Mouse (Mus musculus) large intestine, adult 2 months (tissue): ENCODE data around the gene Wdr66. TPM values are rescaled to one million over a fixed set of nuclear protein-coding genes. Genes with fewer than 3 reads are reported as not detected.
"Not testable (repeated sequence)": the region's sequence is repeated elsewhere in the genome, so short reads cannot be mapped to it uniquely, and the experiment has no call there.

Experiments
- DNase-seq: peaks from one replicate; pipeline ENCODE4 v3.0.0-alpha.2; 2012; ENCODE audit warnings: low read depth, low spot score
- WGBS: fragments of 180-500 bp; shearing (Covaris S2); methylation state at CpG from one replicate; pipeline ENCODE4 v1.1.7; 2018; 5-methylcytosine and 5-hydroxymethylcytosine counted together
- polyA plus RNA-seq: library from polyadenylated mRNA; depleted of rRNA; stranded (reverse); fragments of >200 nt; gene quantifications from 2 replicates; pipeline ENCODE4 v1.2.3, GENCODE M21; 2012; rRNA removed

Gene Wdr66
- 0.32 and 0.86 TPM in 2 replicates for polyA plus RNA-seq

DNA sequence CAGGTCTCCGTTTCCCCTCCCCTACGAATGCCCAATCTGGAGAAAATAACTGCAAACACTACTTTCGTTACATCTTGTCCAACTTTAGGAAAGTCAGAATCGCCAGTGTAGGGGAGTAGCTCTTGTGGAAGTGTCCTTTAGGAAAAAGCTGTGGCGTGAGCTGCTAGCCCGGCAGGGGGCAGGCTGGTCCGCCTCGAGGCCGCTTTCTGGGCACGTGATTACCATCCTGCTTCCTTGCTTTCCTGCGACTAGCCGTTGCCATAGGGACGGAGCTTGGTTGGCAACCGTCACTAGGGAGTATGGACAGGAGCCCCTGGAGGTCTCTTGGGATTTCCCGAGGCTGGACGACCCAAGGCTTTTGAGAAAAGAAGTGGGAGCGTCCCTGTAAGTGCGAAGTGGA is at the start of gene Wdr66:
TSS of gene Wdr66 (plus strand) at position 269 of the 400 bp plus-strand sequence.
- no peak for DNase-seq
- WGBS: 3% methylated on average over 18 of the region's 18 CpGs

DNA sequence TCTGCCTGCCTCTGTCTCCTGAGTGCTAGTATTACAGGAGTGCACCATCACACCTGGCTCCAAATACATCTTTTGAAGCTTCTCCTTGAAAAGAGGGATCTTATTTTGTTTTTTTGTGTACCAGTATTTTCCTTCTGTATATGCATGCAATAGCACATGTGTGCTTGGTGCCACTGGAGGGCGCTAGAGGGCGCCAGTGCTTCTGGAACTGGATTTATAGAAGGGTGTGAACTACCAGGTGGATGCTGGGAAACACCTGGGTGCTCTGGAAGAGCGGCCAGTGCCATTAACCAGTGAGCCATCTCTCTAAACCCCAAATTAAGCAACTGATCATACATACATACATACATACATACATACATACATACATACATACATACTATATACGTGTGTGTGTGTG is 49.1 kb upstream of the Wdr66 start:
- DNase-seq: not testable (repeated sequence)
- WGBS: 36% methylated on average over 4 of the region's 4 CpGs

GRCm38 (mm10) chr5:123203591-123203990 is 48.3 kb upstream of the Wdr66 start:
- 74% methylated on average over 7 of the region's 7 CpGs for WGBS

DNA sequence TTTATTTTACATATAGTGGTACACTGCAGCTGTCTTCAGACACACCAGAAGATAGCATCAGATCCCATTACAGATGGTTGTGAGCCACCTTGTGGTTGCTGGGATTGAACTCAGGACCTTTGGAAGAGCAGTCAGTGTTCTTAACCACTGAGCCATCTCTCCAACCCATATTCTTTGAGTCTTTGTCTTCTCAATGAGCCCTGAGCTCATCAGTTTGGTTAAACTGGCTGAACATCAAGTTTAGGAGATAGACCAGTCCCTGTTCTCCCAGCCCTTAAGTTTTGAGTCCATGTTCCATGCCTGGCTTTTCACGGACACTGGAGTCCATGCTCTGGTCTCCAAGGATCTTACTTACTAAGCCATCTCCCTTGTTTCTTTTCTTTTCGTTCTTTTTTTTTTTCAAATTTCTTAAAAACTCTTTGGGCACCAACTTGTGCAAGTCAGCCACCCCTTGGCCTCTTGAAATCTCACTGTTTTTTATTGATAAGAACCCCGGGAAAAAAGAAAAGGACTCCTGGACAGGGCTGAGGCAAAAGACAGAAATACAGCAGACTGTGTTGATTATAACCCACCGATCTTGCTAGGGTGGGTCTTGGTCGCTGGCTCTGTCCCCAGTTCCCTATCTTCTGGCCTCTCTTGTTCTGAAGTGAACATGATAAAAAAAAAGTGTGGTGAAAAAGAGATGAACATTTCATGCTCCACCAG is 29.4 kb upstream of the Wdr66 start:
- not testable (repeated sequence) for DNase-seq
- WGBS: 83% methylated on average over 5 of the region's 5 CpGs

More at GRCm38 (mm10) chr5:123203591-123203990, 48.3 kb upstream of the Wdr66 start:
- DNase-seq: not testable (repeated sequence)

- 60% methylated on average over 4 of the region's 4 CpGs for WGBS
- no peak for DNase-seq
Observed at GRCm38 (mm10) chr5:123223051-123223410, 28.9 kb upstream of the Wdr66 start.

- not testable (repeated sequence) for DNase-seq
- 52% methylated on average over 6 of the region's 6 CpGs for WGBS
Observed at GRCm38 (mm10) chr5:123223861-123224260, 28.0 kb upstream of the Wdr66 start.

GRCm38 (mm10) chr5:123226851-123227250 is 25.1 kb upstream of the Wdr66 start:
- no peak for DNase-seq
- 69% methylated on average over 7 of the region's 7 CpGs for WGBS

GRCm38 (mm10) chr5:123227762-123228523 is 24.0 kb upstream of the Wdr66 start:
- WGBS: 2% methylated on average over 42 of the region's 42 CpGs
- DNase-seq: peak; percentile 82

DNA sequence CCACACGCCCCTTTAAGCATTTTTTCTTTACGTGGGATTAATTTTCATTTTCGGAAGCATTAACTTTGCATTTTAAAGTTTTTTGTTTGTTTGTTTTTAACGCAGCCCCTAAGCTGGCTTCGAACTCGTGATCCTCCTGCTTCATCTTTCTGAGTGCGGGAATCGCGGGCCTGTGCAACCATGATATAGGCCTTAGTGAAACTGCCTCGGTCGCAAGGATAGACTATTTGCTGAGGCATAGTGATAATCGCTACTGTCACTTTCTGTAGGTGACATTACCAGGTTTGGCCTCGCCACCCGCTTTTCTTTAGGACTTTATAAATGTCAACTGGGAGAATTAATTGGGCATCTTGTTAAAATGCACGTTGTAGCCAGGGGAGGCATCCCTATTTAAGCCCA is 23.4 kb upstream of the Wdr66 start:
- DNase-seq: no peak
- WGBS: 3% methylated on average over 15 of the region's 15 CpGs

DNA sequence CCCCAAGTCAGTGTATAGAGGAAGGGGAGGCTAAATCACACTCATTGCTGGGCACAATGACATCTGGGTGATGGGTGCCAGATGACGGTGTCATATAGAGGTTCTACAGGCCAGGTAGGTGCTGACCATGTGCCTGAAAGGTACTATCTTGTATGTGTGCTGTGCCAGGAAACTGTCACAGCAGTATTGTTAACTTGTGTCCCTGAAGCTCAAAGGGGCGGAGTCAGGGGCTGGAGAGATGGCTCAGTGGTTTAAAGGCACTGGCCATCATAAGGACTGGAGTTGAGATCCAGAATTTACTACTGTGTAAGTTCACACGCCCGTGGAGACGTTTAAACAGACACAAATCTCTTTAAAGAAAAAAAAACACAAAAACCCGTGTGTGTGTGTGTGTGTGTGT is 22.6 kb upstream of the Wdr66 start:
- DNase-seq: no peak

GRCm38 (mm10) chr5:123232180-123232579 is 19.7 kb upstream of the Wdr66 start:
- 92% methylated on average over 2 of the region's 2 CpGs for WGBS
- DNase-seq: no peak

More for the DNA sequence above, 22.6 kb upstream of the Wdr66 start:
- WGBS: 64% methylated on average over 6 of the region's 6 CpGs

GRCm38 (mm10) chr5:123235731-123236130 is 16.2 kb upstream of the Wdr66 start:
- WGBS: 33% methylated on average over 2 of the region's 2 CpGs
- peak; percentile 47 for DNase-seq

DNA sequence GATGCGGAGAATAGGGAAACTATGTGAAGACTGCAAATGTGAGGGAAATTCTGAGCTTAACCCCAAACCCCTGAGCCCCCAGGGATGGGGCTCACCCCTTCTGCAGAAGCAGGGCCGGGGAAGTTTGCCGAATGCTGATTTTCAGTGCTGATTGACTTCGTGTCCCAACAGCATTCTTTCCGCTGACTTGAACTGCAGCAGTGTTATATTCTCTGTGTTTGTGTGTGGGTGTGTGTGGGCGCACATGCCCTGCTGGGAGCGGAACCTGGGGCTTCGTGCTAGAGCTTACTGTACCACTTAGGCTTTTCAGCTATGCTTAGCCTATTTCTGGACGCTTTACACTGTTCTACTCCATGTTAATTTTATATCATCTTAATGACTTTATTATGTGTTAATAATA is 15.5 kb upstream of the Wdr66 start:
- 91% methylated on average over 9 of the region's 9 CpGs for WGBS
- DNase-seq: no peak

GRCm38 (mm10) chr5:123239501-123239900 is 12.4 kb upstream of the Wdr66 start:
- no peak for DNase-seq
- WGBS: 93% methylated on average over 11 of the region's 11 CpGs

GRCm38 (mm10) chr5:123245518-123245917 is 6.4 kb upstream of the Wdr66 start:
- no peak for DNase-seq
- 37% methylated on average over 4 of the region's 4 CpGs for WGBS

GRCm38 (mm10) chr5:123251390-123251789 is 512 bp upstream of the Wdr66 start:
- no peak for DNase-seq
- 59% methylated on average over 8 of the region's 8 CpGs for WGBS

DNA sequence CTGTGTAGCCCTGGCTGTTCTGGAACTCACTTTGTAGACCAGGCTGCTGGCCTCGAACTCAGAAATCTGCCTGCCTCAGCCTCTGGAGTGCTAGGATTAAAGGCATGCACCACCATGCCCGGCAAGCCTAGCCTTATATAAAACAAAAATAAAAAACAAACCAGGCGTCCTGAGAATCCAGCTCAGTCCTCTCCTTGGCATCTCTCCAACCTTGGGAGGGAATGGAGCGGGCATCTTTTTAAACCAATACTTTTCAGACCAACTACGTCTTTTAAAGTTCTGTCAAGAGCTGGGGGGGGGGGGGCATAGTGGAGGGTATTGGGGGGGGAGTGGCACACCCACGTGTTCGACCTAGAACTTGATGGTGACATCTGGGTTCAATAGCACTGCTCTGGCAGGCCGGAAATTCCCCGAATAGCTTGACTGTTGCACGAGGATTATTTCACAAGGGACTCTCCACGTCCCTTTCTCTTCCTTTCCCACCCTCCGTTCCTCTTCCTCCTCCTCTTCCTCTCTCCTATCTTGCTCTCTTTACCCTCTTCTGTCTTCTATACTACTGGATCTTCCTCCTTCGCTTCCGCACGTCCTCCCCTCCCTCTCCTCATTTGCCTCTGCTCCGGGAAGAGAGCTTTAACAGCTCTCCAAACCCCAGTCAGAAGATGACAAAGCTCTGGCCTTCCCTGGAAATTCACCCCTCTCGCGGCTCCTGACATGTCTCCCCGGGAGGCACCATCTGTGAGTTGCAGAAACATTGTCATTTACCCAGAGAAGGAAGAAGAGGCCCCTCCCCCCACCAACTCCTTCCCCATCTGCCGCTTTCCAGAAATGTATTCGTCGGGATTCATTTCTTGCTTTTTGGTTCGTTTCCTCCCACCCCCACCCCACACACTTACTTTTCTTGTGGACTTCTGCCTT is 5.2 kb downstream of the Wdr66 start:
- no peak for DNase-seq
- 41% methylated on average over 23 of the region's 23 CpGs for WGBS

DNA sequence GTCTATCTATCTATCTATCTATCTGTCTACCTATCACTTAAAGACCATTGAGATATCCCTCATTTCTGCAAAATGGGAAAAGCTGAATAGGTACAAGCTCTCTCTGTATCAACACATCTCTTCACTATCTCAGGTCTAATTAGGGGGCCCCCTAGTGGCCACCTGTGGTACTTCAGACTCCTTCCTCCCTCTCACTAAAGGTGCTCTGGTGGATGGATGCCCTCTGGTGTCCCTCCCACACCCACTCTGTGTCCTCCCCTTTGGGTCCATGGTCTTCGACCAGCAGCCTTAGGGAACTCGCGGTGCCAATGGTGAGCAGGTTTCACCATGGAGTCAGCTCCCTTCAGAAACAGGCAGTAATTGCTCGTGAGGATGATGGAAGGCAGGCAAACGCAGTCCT is 7.1 kb downstream of the Wdr66 start:
- DNase-seq: peak; percentile 10
- 42% methylated on average over 5 of the region's 5 CpGs for WGBS

DNA sequence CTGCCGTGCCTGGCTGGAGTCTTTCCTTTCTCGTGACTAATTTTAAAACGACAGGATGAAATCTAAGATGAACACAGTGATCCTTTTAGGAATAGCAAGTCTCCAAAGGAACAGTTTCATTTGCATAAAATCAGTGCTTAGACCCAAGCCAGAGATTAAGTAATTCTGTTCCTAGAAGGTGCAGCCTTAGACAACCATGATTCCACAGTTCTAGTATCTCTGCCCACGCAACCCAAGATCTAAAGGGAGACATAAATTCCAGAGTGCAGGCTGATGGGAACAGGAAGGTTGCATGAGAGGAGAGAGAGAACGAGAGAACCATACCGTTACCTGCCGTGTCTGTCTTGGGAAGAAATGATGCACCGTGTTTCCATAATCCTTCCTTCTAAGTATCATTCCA is 8.8 kb downstream of the Wdr66 start:
- no peak for DNase-seq
- 78% methylated on average over 8 of the region's 8 CpGs for WGBS

DNA sequence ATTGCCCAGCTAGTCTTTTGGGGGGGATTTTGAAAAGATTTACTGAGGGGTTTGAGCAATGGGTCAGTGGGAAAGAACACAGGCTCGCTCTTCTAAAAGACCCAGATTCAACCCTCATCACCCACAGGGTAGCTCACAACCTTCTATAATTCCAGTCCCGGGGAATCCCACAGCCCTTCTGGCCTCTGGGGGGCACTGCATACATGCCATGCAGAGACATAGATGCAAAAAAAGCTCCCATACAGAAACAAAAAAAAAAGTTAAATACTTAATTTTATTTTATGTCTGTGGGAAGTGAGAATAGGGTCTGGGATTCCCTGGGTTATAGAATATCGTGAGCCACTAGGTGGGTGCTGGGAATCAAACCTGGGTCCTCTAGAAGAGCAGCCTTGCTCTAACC is 15.0 kb downstream of the Wdr66 start:
- no peak for DNase-seq
- 82% methylated on average over 3 of the region's 3 CpGs for WGBS
